Mouse (Mus musculus): ENCODE data around the gene Edem1.

Gene Edem1

GRCm38 (mm10) chr6:108828234-108828868, at the start of gene Edem1:
Gene Edem1, plus strand, starts transcription at chr6:108828641.
- DNase-seq = peak; percentile 97

- DNase-seq = no peak
These were observed 46.6 kb upstream of the Edem1 start for GRCm38 (mm10) chr6:108781865-108782264.

GRCm38 (mm10) chr6:108782526-108783183, 45.8 kb upstream of the Edem1 start, which contains the start of gene Arl8b:
Gene Arl8b, plus strand, starts transcription at chr6:108783099.
- peak; percentile 97 for DNase-seq

- no peak for DNase-seq
These were observed 45.1 kb upstream of the Edem1 start for GRCm38 (mm10) chr6:108783184-108783881.

- peak; percentile 6 for DNase-seq
These were observed 44.4 kb upstream of the Edem1 start for GRCm38 (mm10) chr6:108784056-108784455.

GRCm38 (mm10) chr6:108784796-108785195, 43.6 kb upstream of the Edem1 start:
- DNase-seq = peak; percentile 13

- no peak for DNase-seq
These were observed 42.9 kb upstream of the Edem1 start for GRCm38 (mm10) chr6:108785551-108785950.

GRCm38 (mm10) chr6:108791498-108791897, 36.9 kb upstream of the Edem1 start:
- no peak for DNase-seq

- no peak for DNase-seq
These were observed 32.5 kb upstream of the Edem1 start for GRCm38 (mm10) chr6:108795912-108796311.

GRCm38 (mm10) chr6:108796706-108797105, 31.7 kb upstream of the Edem1 start:
- peak; percentile 24 for DNase-seq

GRCm38 (mm10) chr6:108805194-108805593, 23.2 kb upstream of the Edem1 start:
- DNase-seq = no peak

- no peak for DNase-seq
These were observed 22.6 kb upstream of the Edem1 start for GRCm38 (mm10) chr6:108805871-108806270.

GRCm38 (mm10) chr6:108807446-108807845, 21.0 kb upstream of the Edem1 start:
- DNase-seq = peak; percentile 65

GRCm38 (mm10) chr6:108808786-108809185, 19.7 kb upstream of the Edem1 start:
- no peak for DNase-seq

GRCm38 (mm10) chr6:108810237-108810636, 18.2 kb upstream of the Edem1 start:
- DNase-seq = peak; percentile 42

- DNase-seq = no peak
These were observed 16.3 kb upstream of the Edem1 start for GRCm38 (mm10) chr6:108812134-108812533.

- no peak for DNase-seq
These were observed 10.9 kb upstream of the Edem1 start for GRCm38 (mm10) chr6:108817510-108817909.

- peak; percentile 37 for DNase-seq
These were observed 3.5 kb upstream of the Edem1 start for GRCm38 (mm10) chr6:108824816-108825545.

GRCm38 (mm10) chr6:108826070-108826469, 2.4 kb upstream of the Edem1 start:
- no peak for DNase-seq

GRCm38 (mm10) chr6:108827336-108827920, 1.0 kb upstream of the Edem1 start:
- DNase-seq = no peak

- peak; percentile 67 for DNase-seq
These were observed 431 bp downstream of the Edem1 start for GRCm38 (mm10) chr6:108828872-108829271.

All from thymus, postnatal 25 days (tissue).